11 mouse cellular contexts compared by ENCODE assay signal in the genomic region with DNA sequence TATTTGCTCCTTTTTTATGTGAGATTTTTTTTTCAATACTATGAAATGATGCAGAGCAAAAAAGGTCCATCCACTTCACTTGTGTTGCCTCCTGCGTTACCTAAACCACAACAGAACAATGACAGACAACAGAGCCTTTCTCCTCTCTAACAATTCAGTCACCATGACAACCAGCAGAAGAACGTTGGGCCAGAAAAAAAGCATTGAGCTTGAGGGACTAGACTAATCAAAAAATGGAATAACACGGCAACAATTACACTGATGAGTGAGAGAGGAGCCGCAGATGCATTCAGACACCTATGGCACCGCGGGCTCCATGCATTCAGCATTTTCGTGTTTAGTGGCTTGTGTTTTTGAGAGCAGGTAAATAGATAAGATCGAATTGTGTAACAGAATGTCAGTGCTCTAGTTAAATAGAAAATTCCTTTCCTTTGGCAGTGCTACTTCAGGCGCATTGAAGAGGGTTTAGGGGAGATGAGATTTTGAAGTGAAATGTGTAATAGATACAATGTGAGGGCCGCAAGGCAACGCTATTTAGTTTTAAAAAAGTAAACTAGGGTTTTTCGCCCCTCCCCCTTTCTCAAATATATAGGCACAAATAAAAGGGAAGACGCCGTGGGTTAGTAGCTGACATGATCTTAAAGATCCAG.
DNase-seq lines count a peak whose midpoint lies in the region; ATAC-seq lines count a peak whose summit lies in the region.
"Had no signal": no experiment of that assay in that cellular context is flagged by ENCODE, and none has a peak within 500 bp of the region (broad histone marks: within the 10 kb centered on the region; RNA-seq: fewer than 3 reads in every experiment).

No protein-coding gene starts in this region.

- H3K27me3 ChIP-seq in hindbrain, embryonic 14.5 days (ENCODE audit: control insufficient read depth, insufficient read depth, low read length): no peaks in the 10 kb centered on the region
- H3K27me3 ChIP-seq in midbrain, embryonic 12.5 days: peaks cover 12% of the 10 kb centered on the region; the same call in 1 of the 2 replicates
- H3K27me3 ChIP-seq in kidney, embryonic 16.5 days (ENCODE audit: insufficient read depth, low read length): no peaks in the 10 kb centered on the region
- no peaks in the 10 kb centered on the region for H3K27me3 ChIP-seq in heart, embryonic 12.5 days (replicated peaks)
- H3K27me3 ChIP-seq: megakaryocyte, embryonic 14.5 days had no signal

- peak; percentile 72 for ATAC-seq in hindbrain, embryonic 14.5 days (ENCODE audit: low FRiP score)
- peak; percentile 77 for ATAC-seq in midbrain, embryonic 12.5 days (ENCODE audit: low FRiP score, low read depth)
- no peak for ATAC-seq in kidney, embryonic 16.5 days (ENCODE audit: low FRiP score, low TSS enrichment)
- ATAC-seq in heart, embryonic 12.5 days (ENCODE audit: insufficient number of reproducible peaks, low FRiP score): no peak
- ATAC-seq: intestine, embryonic 16.5 days had no signal

- H3K36me3 ChIP-seq in hindbrain, embryonic 14.5 days (replicated peaks; ENCODE audit: control insufficient read depth, insufficient read depth): no peaks in the 10 kb centered on the region
- no peaks in the 10 kb centered on the region for H3K36me3 ChIP-seq in midbrain, embryonic 12.5 days
- H3K36me3 ChIP-seq in kidney, embryonic 16.5 days (ENCODE audit: insufficient read depth, low read length): no peaks in the 10 kb centered on the region
- no peaks in the 10 kb centered on the region for H3K36me3 ChIP-seq in heart, embryonic 12.5 days
- H3K36me3 ChIP-seq: heart, embryonic 10.5 days had no signal

- 34% methylated on average over 14 of the region's 14 CpGs for WGBS in hindbrain, embryonic 14.5 days
- 33% methylated on average over 14 of the region's 14 CpGs for WGBS in midbrain, embryonic 12.5 days
- 86% methylated on average over 14 of the region's 14 CpGs for WGBS in kidney, embryonic 16.5 days
- 79% methylated on average over 14 of the region's 14 CpGs for WGBS in heart, embryonic 12.5 days

- DNase-seq in brain, adult 2 months (ENCODE audit: low read depth, low spot score): peak; percentile 48
- peak; percentile 39 for DNase-seq in embryo, embryonic 11 days
- peak; percentile 68 for DNase-seq in hindbrain, embryonic 14.5 days (ENCODE audit: low spot score)
- no peak for DNase-seq in kidney, postnatal 10 days

- H3K27ac ChIP-seq in hindbrain, embryonic 14.5 days: peak overlapping the region; percentile 75
- 0 out of 2 replicates have a peak overlapping the region, but pooled peaks have one; percentile 15 for H3K27ac ChIP-seq in midbrain, embryonic 12.5 days (replicated peaks)
- H3K27ac ChIP-seq in kidney, embryonic 16.5 days (ENCODE audit: low read length): no peak overlapping the region
- no peak overlapping the region for H3K27ac ChIP-seq in heart, embryonic 12.5 days (ENCODE audit: poor library complexity, severe bottlenecking)
- H3K27ac ChIP-seq: heart, embryonic 10.5 days had no signal

- peak overlapping the region; percentile 32 for H3K4me2 ChIP-seq in hindbrain, embryonic 14.5 days (replicated peaks)
- peak overlapping the region; percentile 35 for H3K4me2 ChIP-seq in midbrain, embryonic 12.5 days (replicated peaks)
- H3K4me2 ChIP-seq in kidney, embryonic 16.5 days (replicated peaks; ENCODE audit: low read depth, low read length): no peak overlapping the region
- no peak overlapping the region for H3K4me2 ChIP-seq in heart, embryonic 12.5 days
- H3K4me2 ChIP-seq: liver, embryonic 11.5 days had no signal

- no peaks in the 10 kb centered on the region for H3K9me3 ChIP-seq in hindbrain, embryonic 14.5 days (ENCODE audit: control insufficient read depth, low read length)
- H3K9me3 ChIP-seq in midbrain, embryonic 12.5 days: no peaks in the 10 kb centered on the region
- H3K9me3 ChIP-seq in kidney, embryonic 16.5 days (ENCODE audit: low read length): no peaks in the 10 kb centered on the region
- H3K9me3 ChIP-seq in heart, embryonic 12.5 days (replicated peaks): no peaks in the 10 kb centered on the region
- H3K9me3 ChIP-seq: heart, embryonic 10.5 days had no signal

- H3K4me1 ChIP-seq in hindbrain, embryonic 14.5 days (replicated peaks; ENCODE audit: control insufficient read depth, insufficient read depth, low read length): peaks cover 11% of the 10 kb centered on the region
- peaks cover 12% of the 10 kb centered on the region for H3K4me1 ChIP-seq in midbrain, embryonic 12.5 days
- H3K4me1 ChIP-seq in kidney, embryonic 16.5 days (ENCODE audit: insufficient read depth, low read length): no peaks in the 10 kb centered on the region
- H3K4me1 ChIP-seq in heart, embryonic 12.5 days (replicated peaks): no peaks in the 10 kb centered on the region
- H3K4me1 ChIP-seq: heart, embryonic 10.5 days; megakaryocyte, embryonic 14.5 days had no signal

- no peak overlapping the region for H3K4me3 ChIP-seq in hindbrain, embryonic 14.5 days (replicated peaks; ENCODE audit: low read length)
- no peak overlapping the region for H3K4me3 ChIP-seq in midbrain, embryonic 12.5 days
- H3K4me3 ChIP-seq in kidney, embryonic 16.5 days (ENCODE audit: low read length): no peak overlapping the region
- no peak overlapping the region for H3K4me3 ChIP-seq in heart, embryonic 12.5 days
- H3K4me3 ChIP-seq: heart, embryonic 10.5 days; megakaryocyte, embryonic 14.5 days had no signal

- no peak overlapping the region for H3K9ac ChIP-seq in hindbrain, embryonic 14.5 days
- H3K9ac ChIP-seq in midbrain, embryonic 12.5 days (replicated peaks): no peak overlapping the region
- H3K9ac ChIP-seq in kidney, embryonic 16.5 days (replicated peaks; ENCODE audit: low read length): no peak overlapping the region
- H3K9ac ChIP-seq in heart, embryonic 12.5 days: no peak overlapping the region

Comparison
In these comparisons a context has a peak if more than half of its experiments do, and no peak if none do; other contexts are left out.
1. ATAC-seq: peak in hindbrain, embryonic 14.5 days (single experiment) and midbrain, embryonic 12.5 days (single experiment); none in kidney, embryonic 16.5 days (single experiment) and heart, embryonic 12.5 days (single experiment).
2. H3K27ac ChIP-seq: peak in hindbrain, embryonic 14.5 days (single experiment) and midbrain, embryonic 12.5 days (single experiment); none in kidney, embryonic 16.5 days (single experiment) and heart, embryonic 12.5 days (single experiment).
3. H3K4me2 ChIP-seq: peak in hindbrain, embryonic 14.5 days (single experiment) and midbrain, embryonic 12.5 days (single experiment); none in kidney, embryonic 16.5 days (single experiment) and heart, embryonic 12.5 days (single experiment).